Mouse (Mus musculus) layer of hippocampus, adult 8-10 months (tissue): Measurements from ENCODE around the gene Rnf128. TPM values are rescaled to one million over a fixed set of nuclear protein-coding genes. Genes with fewer than 3 reads are reported as not detected.
"Not testable (repeated sequence)": the region's sequence is repeated elsewhere in the genome, so short reads cannot be mapped to it uniquely, and the experiment has no call there.

Source experiments
- DNase-seq, 2 experiments: peaks; one replicate each; pipeline ENCODE4 v3.0.0; 2022; ENCODE audit warnings: low spot score in 2 of 2
- total RNA-seq, 4 experiments: library from RNA; stranded (reverse); gene quantifications; 2 replicates each; pipeline ENCODE4 v1.2.4; 2022

Gene Rnf128
- 10 to 100 TPM; 21.6 to 33.8 (median 30.3) TPM for total RNA-seq

DNA sequence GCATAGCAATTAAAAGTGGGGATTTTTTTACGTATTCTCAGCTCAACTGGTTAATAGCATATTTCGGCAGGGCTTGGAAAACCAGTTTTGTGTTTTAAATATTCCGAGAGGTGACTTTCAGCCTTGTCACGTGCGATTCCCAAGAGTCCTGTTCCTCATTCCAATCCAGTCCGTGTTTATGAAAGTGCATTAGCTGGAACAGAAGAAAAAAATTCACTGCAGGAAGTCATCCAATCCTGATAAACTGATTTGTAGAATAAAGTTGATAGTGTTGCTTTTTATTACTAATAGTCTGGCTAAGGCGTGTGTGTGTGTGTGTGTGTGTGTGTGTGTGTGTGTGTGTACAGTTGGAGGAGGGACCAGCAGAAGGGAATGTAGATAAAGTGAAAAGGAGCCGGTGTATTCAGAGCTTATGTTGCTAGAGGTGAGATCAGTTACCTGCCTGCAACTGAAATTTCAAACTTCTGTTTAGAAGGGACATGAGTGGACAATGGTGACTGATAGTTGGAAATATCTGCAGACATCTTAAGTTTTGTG lies at the start of gene Rnf128:
Gene Rnf128 (plus strand): TSS at position 392 of the 537 bp plus-strand sequence.
- no peak for DNase-seq

DNA sequence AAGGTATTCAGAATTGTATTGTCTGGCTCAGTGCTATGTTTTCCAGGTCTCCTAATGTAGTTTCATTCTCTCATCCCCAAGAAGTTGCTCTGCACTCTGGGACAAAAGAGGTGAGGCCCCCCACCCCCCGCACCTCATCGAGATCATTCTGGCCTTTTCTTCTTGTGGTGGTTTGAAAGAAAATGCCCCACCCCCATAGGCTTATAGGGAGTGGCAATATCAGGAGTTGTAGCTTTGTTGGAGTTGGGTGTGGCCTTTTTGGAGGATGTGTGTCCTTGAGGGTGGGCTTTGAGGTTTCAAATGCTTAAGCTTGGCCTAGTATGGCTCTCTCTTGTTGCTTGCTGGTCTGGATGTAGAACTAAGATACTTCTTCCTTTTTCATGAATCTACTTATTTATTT lies 47.0 kb upstream of the Rnf128 start:
- DNase-seq, result no peak

DNA sequence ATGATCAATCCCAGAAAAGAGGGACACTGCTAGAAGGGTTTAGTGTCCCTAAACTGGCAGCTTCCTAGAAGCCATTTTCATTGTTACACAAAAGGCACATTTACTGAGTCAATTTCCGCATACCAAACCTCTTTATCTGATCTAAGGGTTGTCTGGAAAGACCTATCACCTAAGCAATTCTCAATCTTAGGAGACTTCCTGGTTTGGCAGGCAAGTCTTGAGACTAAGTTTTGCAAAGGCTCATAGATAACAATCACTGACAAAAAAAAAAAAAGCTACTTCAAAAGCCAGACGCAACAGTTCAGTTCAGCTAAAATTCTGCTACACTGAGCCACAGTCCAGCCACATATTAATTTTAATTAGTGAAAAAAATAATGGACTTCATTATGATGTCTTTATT lies 43.9 kb upstream of the Rnf128 start:
- no peak for DNase-seq

DNA sequence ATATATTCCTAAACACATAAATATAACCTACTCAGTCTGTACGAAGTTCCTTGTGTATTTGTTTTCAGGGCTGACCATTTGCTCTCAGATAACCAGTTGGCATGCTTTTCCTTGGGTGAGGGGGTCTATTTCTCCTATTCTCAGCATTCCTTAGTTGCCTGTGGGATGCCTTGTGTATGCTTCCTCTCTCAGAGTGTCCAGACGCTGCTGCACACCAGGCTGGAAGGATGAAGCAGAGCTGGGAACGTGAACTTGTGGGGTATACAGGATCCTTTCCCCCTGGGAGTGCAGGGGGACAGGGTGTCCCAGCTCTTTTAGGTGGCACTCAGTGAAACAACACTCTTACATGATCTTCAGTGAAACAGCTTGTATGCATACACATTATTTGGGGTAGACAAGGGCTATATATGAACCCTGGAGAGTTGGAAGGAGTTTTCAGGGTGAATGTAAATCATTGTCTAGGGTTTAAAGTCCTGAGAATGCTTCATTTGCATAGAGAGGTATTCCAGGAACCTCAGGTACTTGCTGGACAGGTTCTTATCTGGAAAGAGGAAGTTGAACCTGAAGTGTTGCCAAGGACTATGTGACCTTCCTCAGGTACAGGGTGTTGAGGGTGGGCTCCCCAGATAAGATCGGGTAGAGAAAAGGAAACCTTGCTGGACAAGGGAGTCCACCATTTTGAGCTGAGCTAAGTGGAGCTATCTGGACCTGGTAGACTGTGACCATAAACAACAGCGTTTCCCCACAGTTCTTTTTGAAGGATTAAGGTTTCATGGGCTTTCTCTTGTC lies 38.6 kb upstream of the Rnf128 start:
- DNase-seq, result no peak

DNA sequence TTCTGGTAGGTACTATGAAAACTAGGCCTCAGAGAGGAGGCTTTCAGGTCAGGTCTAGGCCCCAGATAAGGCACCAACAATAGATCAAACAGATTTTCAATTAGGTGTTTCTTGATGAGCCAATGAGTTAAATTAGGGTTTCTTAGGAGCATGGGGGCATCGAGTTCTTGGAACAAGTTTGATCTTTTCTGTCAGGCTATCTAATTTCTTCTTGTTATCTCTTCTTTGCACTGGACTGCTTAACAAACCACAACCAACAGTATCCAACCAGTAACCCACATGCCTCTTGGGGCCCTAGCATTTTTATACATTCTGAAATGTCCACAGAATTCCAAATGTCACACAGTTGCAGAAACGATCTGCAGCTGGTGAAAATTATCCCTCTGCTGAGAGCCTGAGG lies 37.4 kb upstream of the Rnf128 start:
- DNase-seq, result no peak

DNA sequence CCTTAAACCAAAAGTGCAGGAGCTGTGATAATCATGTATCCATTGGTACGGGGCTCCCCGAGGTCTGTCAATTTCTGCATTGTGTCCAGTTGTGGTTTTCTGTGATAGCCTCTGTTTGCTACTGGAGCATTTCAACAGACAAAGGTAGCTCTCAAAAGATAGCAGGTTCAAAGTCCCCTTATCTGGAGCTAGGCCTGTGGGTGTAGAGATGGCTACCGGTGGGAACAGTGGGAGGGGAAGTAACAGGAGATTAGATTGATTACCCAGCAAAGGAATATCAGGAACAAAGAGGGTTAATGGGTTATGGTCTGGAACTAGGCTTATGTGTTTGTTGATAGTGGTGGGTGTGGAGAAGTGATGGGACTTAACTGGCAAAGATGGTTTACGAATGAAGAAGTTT lies 36.1 kb upstream of the Rnf128 start:
- DNase-seq, result no peak

DNA sequence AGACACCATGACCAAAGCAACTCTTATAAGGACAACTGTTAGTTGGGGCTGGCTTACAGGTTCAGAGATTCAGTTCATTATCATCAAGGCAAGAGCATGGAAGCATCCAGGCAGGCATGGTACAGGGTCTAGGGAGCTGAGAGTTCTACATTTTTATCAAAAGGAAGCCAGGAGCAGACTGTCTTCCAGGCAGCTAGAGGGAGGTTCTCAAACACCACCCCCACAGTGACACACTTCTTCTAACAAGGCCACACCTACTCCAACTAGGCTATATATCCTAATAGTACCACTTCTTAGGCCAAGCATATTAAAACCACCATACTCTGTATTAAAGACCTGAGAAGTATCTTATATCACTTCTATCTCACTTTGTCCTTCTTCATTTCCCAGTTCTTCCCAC lies 33.4 kb upstream of the Rnf128 start:
- DNase-seq, result no peak

DNA sequence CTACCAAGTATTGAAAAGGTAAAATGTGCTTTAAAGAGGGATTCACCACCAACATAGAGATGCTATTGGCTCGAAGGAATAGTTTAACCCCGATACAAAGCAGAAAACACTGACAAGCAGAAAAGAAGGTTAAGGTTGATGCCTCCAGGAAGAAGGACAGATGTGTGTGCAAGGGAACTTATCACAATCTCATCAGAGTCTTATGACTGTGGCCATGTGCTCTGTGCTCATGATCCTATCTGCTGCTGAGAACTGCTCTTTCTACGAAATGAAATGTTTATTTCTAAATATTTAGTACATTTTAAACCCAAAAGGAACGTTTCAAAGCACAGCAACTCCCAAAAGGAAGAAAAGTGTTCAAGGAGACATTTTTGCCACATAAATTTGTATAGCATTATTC lies 30.8 kb upstream of the Rnf128 start:
- DNase-seq, result no peak

DNA sequence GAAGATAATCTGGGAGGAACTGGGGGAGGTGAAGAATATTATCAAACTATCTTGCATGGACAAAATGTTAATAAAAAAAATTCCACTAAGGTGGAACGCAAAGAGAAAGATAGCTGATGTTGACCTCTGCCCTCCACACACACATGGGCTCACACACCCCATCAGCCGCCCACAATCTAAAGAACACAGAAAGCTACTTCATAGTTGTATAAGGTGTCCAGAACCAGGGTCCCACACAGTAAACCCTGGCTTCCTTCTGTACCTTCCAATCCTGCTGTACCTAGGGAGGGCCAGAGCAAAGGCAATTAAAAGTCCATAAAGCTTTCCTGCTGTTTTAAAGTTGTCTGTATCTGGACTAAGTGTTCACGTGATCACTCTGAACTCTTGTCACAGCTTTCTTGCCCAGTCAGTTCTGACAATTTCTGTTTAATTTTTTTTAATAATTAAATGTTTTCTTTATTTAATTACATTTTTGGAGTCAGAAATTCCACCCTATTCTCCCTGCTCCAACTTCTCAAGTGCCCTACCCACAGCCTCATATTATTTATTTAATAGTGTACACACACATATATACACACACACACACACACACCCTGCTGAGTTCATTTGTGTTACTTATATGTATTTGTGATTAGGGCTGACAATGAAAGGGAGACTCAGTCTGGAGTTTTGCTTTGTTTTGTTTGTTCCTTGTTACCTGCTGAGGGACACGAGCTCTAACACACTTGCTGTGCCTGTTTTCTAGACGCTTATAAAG lies 25.3 kb upstream of the Rnf128 start:
- no peak for DNase-seq

DNA sequence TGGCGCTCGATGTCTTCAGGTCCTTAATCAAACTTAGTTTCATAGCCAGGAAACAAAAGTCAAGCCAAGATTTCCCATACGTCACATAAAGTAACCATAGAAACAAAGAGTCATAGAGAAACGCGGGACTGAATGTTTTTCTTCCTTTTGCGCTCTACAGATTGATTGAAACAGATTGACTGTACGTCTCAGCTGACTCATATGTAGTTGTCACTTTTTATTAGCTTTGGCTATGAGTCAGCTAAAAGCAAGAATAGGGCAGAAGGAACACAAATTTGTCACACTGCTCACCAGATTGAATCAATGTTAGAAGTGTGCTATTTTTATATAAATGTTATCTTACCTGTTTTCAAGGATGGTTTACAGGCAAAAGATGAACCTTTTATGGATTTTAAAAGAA lies 19.4 kb upstream of the Rnf128 start:
- DNase-seq, result no peak

DNA sequence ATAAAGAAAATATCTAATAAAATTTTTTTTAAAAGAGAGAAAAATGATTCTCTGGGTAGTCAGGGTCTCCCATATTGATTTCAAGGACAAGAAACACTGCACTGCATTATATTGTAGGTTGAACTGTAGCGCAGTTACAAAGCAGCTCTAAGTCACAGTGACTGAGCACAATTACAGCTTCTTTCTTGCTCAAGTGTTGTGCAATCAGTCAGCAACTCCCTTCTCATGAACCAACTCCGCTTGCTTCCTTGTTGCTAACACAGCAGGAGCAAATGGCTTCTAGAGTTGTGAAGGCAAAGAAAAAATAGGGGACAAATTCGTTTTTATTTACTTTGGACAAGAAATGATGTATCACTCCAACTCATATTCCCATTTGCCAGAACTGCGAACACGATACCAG lies 12.7 kb upstream of the Rnf128 start:
- DNase-seq, result no peak

DNA sequence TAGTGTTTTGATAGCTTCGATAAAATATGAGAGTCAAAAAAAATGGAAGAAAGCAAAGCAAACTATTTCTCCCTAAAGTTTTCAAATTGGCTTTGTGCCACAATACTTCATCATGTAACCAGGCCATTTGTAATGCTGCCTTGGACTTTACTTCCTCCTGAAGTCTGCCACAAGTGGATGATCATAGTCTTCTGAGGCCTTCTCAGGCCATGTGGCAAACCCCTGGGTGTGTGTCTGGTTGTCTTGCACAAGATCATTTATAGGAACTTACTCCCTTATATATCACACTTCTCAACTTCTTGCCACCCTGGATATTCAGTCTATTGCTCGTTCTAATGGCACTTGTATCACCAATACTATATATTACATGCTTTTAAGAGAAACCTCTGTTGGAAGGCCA lies 11.0 kb upstream of the Rnf128 start:
- no peak for DNase-seq

DNA sequence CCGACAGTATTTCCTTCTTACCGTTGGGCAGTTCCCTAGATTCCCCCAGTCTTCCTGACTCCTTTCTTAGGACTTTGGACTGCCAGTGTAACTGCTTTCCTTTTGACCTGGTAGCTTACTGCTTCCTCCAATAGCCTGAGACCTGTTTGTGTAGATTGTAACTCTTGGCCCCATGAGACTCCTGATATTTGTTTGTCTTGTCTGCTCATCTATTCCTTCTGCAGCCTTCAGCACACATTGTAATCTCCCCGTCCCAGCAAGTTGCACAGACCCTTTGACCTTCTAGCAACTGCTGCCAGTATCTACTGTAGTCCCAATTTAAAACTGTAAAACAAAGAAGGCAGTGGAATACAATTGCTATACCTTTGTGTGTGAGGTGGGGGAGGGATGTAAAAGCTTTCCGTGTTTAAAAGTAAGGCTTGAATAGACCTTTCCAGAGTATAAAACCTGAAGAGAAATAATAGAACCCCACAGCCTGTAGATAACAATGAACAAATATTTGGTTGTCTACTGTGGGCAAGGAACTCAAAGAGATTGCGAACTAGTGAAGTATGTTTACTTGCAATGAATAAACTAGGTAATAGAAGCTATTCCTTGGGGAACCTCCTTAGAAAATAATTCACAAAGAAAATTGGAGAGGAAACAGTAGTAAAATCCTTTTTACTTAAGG lies 726 bp upstream of the Rnf128 start:
- DNase-seq, result no peak

DNA sequence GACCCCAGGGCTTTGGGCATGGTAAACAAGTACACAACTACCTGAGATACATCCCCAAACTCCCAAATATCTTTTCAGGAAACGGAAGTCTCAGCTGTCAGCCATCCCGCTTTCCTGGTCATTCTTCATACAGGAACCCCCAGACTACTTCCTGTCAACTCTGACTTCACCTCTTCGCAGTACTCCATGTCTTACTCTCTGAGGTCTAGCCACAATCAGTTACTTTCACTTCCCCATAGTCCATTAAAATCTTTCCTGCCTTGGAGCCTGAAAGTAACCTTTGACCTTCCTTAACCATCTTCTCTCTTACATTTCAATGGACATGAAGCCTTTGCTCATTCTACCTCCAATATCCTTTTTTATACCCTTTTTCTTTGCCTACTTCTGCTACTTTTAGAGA lies 6.9 kb downstream of the Rnf128 start:
- DNase-seq, result no peak

DNA sequence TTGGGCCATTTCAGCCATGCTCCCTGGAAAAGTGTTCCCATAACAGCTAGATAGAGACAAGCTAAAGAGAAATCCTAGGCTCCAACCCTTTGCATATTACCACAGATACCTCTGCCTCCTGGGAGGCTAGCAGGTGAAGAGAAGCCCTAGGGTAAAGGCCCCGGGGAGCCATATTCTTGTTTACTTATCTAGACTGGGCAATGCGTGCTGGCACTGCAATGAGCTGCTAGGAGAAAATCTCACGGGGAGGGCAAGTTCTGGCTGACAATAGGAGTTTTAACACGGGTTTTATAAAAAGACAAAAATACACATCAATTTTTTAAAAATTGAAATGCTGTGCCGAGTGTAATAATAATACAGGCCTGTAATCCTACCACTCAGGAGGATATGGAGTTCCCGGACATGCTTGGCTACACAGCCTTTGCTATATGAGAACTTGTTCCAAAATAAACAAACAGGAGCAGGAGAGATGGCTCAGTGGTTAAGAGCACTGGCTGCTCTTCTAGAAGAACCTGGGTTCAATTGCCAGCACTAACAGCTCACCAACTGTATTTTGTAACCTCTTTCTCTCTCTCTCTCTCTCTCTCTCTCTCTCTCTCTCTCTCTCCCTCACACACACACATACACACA lies 15.6 kb downstream of the Rnf128 start:
- no peak for DNase-seq

DNA sequence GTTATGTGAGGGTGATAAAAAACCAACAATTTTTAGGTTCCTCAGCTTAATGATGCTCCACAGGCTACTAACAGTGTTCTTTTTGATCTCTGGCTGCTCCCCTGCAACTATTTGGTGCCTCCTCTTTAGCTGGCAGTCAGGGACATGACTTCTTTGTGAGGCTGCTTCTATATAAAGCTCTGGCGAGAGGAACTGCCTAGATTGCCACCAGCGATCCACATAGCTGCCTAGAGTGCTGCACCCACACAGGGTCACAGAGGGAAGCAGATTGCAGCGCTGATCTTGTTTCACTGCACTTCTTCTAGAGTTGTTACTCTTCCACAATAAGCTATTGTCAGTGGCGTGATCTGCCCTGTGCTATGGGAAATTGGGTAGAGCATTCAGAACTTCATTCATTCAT lies 20.5 kb downstream of the Rnf128 start:
- no peak for DNase-seq

DNA sequence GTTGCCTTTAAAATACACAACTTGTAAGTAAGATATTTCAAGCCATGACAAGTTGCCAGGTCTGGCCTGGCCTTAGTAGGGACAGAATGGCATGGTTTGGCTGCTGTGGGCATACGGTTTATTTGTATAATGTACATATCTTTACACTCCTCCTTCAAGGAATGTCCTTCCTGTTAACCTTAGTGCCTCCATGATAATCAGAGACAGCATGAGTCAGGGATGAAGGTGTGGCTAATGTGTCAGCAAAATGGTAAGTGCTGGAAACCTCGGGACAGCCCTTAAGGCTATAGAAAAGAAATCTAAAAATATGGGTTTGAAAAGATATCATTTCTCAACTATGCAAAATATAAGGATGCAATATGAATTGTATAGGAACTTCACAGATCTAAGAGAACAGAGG lies 23.6 kb downstream of the Rnf128 start:
- DNase-seq, result not testable (repeated sequence)

DNA sequence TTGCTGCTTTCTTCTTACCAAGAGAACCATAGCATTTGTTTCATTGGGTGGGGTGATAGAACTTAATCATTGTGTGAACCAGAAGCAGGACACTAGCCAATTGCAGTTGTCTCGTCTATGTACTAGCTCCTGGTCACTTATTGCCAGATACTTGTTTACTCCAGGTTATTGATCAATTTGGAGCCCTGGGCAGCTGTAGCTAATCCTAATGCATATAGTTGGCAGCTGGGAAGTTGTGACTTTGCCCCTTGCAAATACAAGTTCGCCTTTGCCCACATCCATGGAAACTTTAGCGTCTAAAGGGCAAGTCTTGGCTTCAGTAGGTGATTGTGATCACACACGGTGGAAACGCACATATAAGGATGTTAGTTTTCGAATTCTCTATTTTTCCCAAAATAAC lies 33.3 kb downstream of the Rnf128 start:
- DNase-seq, result no peak

DNA sequence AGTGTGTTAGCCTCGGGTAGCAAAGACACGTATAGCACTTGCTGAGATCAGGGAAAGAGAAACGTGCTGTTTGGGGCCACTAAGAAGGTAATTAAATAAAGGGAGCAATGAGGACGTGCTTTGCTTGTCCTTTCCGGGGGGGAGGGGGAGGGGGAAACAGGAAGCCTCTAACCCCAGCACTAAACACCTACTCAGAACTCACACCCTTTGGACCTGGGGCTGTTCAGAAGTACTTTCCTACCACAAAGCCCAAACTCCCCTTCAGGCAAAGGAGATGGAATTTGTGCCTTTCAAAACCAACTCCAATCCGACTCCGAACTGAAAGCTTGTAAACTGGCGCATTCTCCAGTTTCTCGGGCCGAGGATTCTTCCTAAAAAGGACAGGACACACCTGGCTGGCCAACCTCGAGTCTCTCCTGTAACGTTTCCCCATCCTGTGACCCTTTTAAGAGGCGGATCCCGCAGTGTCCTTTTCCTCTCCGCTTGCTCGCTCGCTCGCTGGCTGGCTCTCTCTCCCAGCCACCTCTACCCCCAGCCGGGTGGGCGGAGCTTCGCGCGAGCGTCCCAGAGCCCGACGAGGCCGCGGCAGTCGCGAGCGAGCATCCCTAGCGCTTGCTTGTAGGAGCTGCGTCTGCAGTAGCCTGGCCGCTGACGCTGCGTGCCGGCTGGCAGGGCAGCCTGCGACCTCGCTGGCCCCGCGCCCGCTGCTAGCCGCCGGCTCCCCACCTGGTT lies 47.1 kb downstream of the Rnf128 start:
- peak; percentile 50 to 69 for DNase-seq

DNA sequence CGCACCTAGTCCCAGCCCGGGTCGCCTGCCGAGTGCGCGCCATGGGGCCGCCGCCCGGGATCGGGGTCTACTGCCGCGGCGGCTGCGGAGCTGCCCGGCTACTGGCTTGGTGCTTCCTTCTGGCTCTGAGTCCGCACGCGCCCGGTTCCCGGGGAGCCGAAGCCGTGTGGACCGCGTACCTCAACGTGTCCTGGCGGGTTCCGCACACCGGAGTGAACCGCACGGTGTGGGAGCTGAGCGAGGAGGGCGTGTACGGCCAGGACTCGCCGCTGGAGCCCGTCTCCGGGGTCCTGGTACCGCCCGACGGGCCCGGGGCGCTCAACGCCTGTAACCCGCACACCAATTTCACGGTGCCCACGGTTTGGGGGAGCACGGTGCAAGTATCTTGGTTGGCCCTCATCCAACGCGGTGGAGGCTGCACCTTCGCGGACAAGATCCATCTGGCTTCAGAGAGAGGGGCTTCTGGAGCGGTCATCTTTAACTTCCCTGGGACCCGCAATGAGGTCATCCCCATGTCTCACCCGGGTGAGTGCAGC lies 47.7 kb downstream of the Rnf128 start:
- peak; percentile 2 to 7 for DNase-seq

DNA sequence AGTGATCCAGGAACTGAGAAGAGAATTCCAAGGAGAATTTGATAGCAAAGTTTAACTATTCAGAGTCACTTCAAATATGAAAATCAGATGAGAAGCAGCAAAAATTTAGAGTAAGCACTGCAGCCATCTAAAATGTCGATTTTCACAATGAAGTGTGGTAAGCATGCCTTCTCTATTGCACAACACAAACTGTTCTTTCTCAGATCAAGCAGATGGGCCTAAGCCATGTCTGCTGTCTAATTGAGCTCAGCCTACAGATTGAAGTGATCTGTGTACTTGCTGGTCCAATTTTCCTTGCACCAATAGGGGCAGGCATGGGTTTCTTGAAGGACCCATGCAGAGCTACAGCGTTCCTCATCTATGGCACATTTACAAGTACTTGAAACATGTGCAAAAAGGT lies 51.6 kb downstream of the Rnf128 start:
- peak; percentile 8 to 11 for DNase-seq
